Mouse (Mus musculus): ENCODE data around the gene Cdk14. TPM values are rescaled to one million over a fixed set of nuclear protein-coding genes. Genes with fewer than 3 reads are reported as not detected.
A peak's percentile ranks its signal among the peaks of the same experiment; 100 is the strongest.

Gene Cdk14
- polyA plus RNA-seq, 1 experiment: 83.4 TPM

GRCm38 (mm10) chr5:4756871-4757711 is 663.0 kb downstream of the Cdk14 start:
- Histone ChIP-seq H3K4me1 (ENCODE audit: control insufficient read depth, insufficient read depth, low read length) (peaks cover 25% of the 10 kb centered on the region), H3K4me3 (ENCODE audit: insufficient read depth, low read depth, low read length) (peak overlapping the region; percentile 75), H3K27ac (ENCODE audit: insufficient read depth, low read depth, low read length) (no peak overlapping the region)
- TF ChIP-seq POLR2A (IDR thresholded peaks at IDR 0.05; ENCODE audit: insufficient read depth, low read depth, low read length) (no peak), CTCF (IDR thresholded peaks at IDR 0.05; ENCODE audit: insufficient read depth, low read depth, low read length) (no peak)
- under 1% methylated on average over 80 of the region's 80 CpGs for WGBS

- TF ChIP-seq CTCF (IDR thresholded peaks at IDR 0.05; ENCODE audit: insufficient read depth, low read depth, low read length): no peak
- TF ChIP-seq POLR2A (IDR thresholded peaks at IDR 0.05; ENCODE audit: insufficient read depth, low read depth, low read length): no peak
- 24% methylated on average over 43 of the region's 43 CpGs for WGBS
- no peak overlapping the region for H3K27ac ChIP-seq (ENCODE audit: insufficient read depth, low read depth, low read length)
These were observed 664.0 kb downstream of the Cdk14 start for GRCm38 (mm10) chr5:4756001-4756681.

GRCm38 (mm10) chr5:4755326-4755725 is 664.8 kb downstream of the Cdk14 start:
- no peak overlapping the region for H3K27ac ChIP-seq (ENCODE audit: insufficient read depth, low read depth, low read length)
- WGBS: 80% methylated on average over 11 of the region's 11 CpGs
- TF ChIP-seq POLR2A (IDR thresholded peaks at IDR 0.05; ENCODE audit: insufficient read depth, low read depth, low read length) (no peak), CTCF (IDR thresholded peaks at IDR 0.05; ENCODE audit: insufficient read depth, low read depth, low read length) (no peak)
- H3K4me3 ChIP-seq (ENCODE audit: insufficient read depth, low read depth, low read length): peak overlapping the region; percentile 75; the same call in 1 of the 2 replicates
- peaks cover 25% of the 10 kb centered on the region for H3K4me1 ChIP-seq (ENCODE audit: control insufficient read depth, insufficient read depth, low read length)

More at GRCm38 (mm10) chr5:4756001-4756681, 664.0 kb downstream of the Cdk14 start:
- peaks cover 25% of the 10 kb centered on the region for H3K4me1 ChIP-seq (ENCODE audit: control insufficient read depth, insufficient read depth, low read length)
- peak overlapping the region; percentile 75 for H3K4me3 ChIP-seq (ENCODE audit: insufficient read depth, low read depth, low read length)

- TF ChIP-seq POLR2A (IDR thresholded peaks at IDR 0.05; ENCODE audit: insufficient read depth, low read depth, low read length): no peak
- no peak for TF ChIP-seq CTCF (IDR thresholded peaks at IDR 0.05; ENCODE audit: insufficient read depth, low read depth, low read length)
- WGBS: 61% methylated on average over 9 of the region's 9 CpGs
- no peak overlapping the region for H3K4me3 ChIP-seq (ENCODE audit: insufficient read depth, low read depth, low read length)
- H3K27ac ChIP-seq (ENCODE audit: insufficient read depth, low read depth, low read length): no peak overlapping the region
- peaks cover 25% of the 10 kb centered on the region for H3K4me1 ChIP-seq (ENCODE audit: control insufficient read depth, insufficient read depth, low read length)
These were observed 665.3 kb downstream of the Cdk14 start for GRCm38 (mm10) chr5:4754701-4755281.

Other genes starting within 250 kb of the Cdk14 start
- gene 1700015F17Rik, start 58.8 kb upstream of the Cdk14 start, polyA plus RNA-seq (2012; ENCODE audit: insufficient read depth, insufficient read length, low replicate concordance, missing spikeins): not detected in 2 replicates
- gene Cldn12, start 94.6 kb upstream of the Cdk14 start, polyA plus RNA-seq (2012; ENCODE audit: insufficient read depth, insufficient read length, low replicate concordance, missing spikeins): not detected in 2 replicates
- gene Gtpbp10, start 139.2 kb upstream of the Cdk14 start, polyA plus RNA-seq (2012; ENCODE audit: insufficient read depth, insufficient read length, low replicate concordance, missing spikeins): not detected in 2 replicates
- gene Gm8773, start 153.5 kb upstream of the Cdk14 start, polyA plus RNA-seq (2012; ENCODE audit: insufficient read depth, insufficient read length, low replicate concordance, missing spikeins): not detected in 2 replicates
- not detected in 2 replicates for gene Cfap69, start 243.9 kb upstream of the Cdk14 start, polyA plus RNA-seq (2012; ENCODE audit: insufficient read depth, insufficient read length, low replicate concordance, missing spikeins)

Data from olfactory bulb, adult 2 months (tissue).